In the genomic region with DNA sequence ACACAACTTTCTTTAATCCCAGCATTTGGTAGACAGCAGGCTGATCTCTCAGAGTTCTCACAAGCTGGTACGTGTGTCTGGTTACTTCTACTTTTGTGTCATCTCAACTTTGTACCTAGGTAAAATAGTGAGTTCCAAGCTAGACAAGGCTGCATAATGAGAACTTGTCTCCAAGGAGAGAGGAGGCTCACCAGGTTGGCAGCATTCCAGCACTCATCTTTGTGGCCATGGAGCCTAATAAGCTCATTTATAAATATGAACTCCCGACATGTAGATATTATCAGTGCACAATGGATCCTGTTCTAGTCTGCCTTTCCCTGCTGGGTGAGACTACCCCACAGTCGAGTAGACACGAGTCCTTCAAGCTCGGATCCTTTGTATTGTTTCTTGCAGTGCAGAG, we compare ENCODE assay signal across 8 mouse cellular contexts. TPM values are rescaled to one million over a fixed set of nuclear protein-coding genes. Genes with fewer than 3 reads are reported as not detected.
DNase-seq lines count a peak whose midpoint lies in the region; ATAC-seq and TF ChIP-seq lines count a peak whose summit lies in the region.

No protein-coding gene starts in this region.

- peaks cover 78% of the 10 kb centered on the region for H3K36me3 ChIP-seq in heart, embryonic 10.5 days
- peaks cover 8% of the 10 kb centered on the region for H3K36me3 ChIP-seq in heart, adult 2 months (ENCODE audit: control insufficient read depth, insufficient read depth, low read length)
- H3K36me3 ChIP-seq in E14TG2a.4 (ENCODE audit: insufficient read depth, low read length) = peaks cover 84% of the 10 kb centered on the region
- peaks cover 21% of the 10 kb centered on the region for H3K36me3 ChIP-seq in forebrain, embryonic 16.5 days (ENCODE audit: control insufficient read depth, insufficient read depth)
- peaks cover 80% of the 10 kb centered on the region for H3K36me3 ChIP-seq in liver, embryonic 15.5 days (replicated peaks)

- H3K79me2 ChIP-seq in heart, adult 2 months (replicated peaks; ENCODE audit: control insufficient read depth, insufficient read depth, low read length) = peaks cover 5% of the 10 kb centered on the region

- DNase-seq in heart, embryonic 10.5 days (ENCODE audit: low spot score) = no peak
- DNase-seq in heart, adult 2 months = no peak
- no peak for DNase-seq in thymus, adult 18-20 months
- no peak for DNase-seq in layer of hippocampus, postnatal 25 days (ENCODE audit: extremely low spot score in 1 of 2, low spot score in 1 of 2)
- DNase-seq in cerebellum, adult 2 months = no peak

- intact Hi-C loops in heart, adult 2 months (cut with DNase I) = loop anchor here (2.0 to 10.0 kb wide), 2 partner anchors 17 to 235 kb away; partner anchors contain the start of gene Trim11

- TF ChIP-seq POLR2A in heart, adult 2 months (IDR thresholded peaks at IDR 0.05; ENCODE audit: insufficient read depth, low read depth, low read length) = no peak
- no peak for TF ChIP-seq POLR2A in cerebellum, adult 2 months (IDR thresholded peaks at IDR 0.05; ENCODE audit: borderline replicate concordance, insufficient read depth, low read length)

- H3K4me3 ChIP-seq in heart, embryonic 10.5 days = peak overlapping the region; percentile 90
- H3K4me3 ChIP-seq in heart, adult 2 months = no peak overlapping the region
- peak overlapping the region; percentile 94 for H3K4me3 ChIP-seq in E14TG2a.4 (replicated peaks; ENCODE audit: low read length)
- H3K4me3 ChIP-seq in forebrain, embryonic 16.5 days (replicated peaks; ENCODE audit: low read length) = no peak overlapping the region
- peak overlapping the region; percentile 97 for H3K4me3 ChIP-seq in liver, embryonic 15.5 days (replicated peaks)
- H3K4me3 ChIP-seq in cerebellum, adult 2 months (replicated peaks; ENCODE audit: insufficient read depth, low read depth, low read length) = no peak overlapping the region

- no peaks in the 10 kb centered on the region for H3K27me3 ChIP-seq in heart, embryonic 10.5 days (ENCODE audit: insufficient read depth, poor library complexity, severe bottlenecking)
- H3K27me3 ChIP-seq in heart, adult 2 months (ENCODE audit: control insufficient read depth, insufficient read depth, low read length) = no peaks in the 10 kb centered on the region
- no peaks in the 10 kb centered on the region for H3K27me3 ChIP-seq in E14TG2a.4 (ENCODE audit: insufficient read depth, low read length)
- no peaks in the 10 kb centered on the region for H3K27me3 ChIP-seq in forebrain, embryonic 16.5 days (replicated peaks; ENCODE audit: control insufficient read depth, insufficient read depth, low read length)
- no peaks in the 10 kb centered on the region for H3K27me3 ChIP-seq in liver, embryonic 15.5 days
- no peaks in the 10 kb centered on the region for H3K27me3 ChIP-seq in cerebellum, adult 2 months (ENCODE audit: control insufficient read depth, insufficient read depth, low read length)

- no peak overlapping the region for H3K9ac ChIP-seq in heart, adult 2 months (ENCODE audit: low read depth, low read length)
- H3K9ac ChIP-seq in forebrain, embryonic 16.5 days (replicated peaks; ENCODE audit: low read depth, low read length) = no peak overlapping the region
- no peak overlapping the region for H3K9ac ChIP-seq in liver, embryonic 15.5 days

- ATAC-seq in forebrain, embryonic 16.5 days = no peak
- ATAC-seq in liver, embryonic 15.5 days (ENCODE audit: insufficient read depth) = no peak

- TF ChIP-seq CTCF in heart, adult 2 months (IDR thresholded peaks at IDR 0.05) = no peak
- no peak for TF ChIP-seq CTCF in E14TG2a.4 (conservative IDR thresholded peaks at IDR 0.05; ENCODE audit: low read length)
- no peak for TF ChIP-seq CTCF in cerebellum, adult 2 months (IDR thresholded peaks at IDR 0.05; ENCODE audit: borderline replicate concordance, insufficient read depth, low read depth, low read length)

- H3K4me1 ChIP-seq in heart, embryonic 10.5 days = peaks cover 19% of the 10 kb centered on the region
- peaks cover 8% of the 10 kb centered on the region for H3K4me1 ChIP-seq in heart, adult 2 months (ENCODE audit: control insufficient read depth, insufficient read depth, low read length)
- H3K4me1 ChIP-seq in E14TG2a.4 (replicated peaks; ENCODE audit: low read depth, low read length) = peaks cover 52% of the 10 kb centered on the region
- H3K4me1 ChIP-seq in forebrain, embryonic 16.5 days (replicated peaks; ENCODE audit: control insufficient read depth, insufficient read depth, low read length) = peaks cover 23% of the 10 kb centered on the region
- H3K4me1 ChIP-seq in liver, embryonic 15.5 days (replicated peaks) = peaks cover 51% of the 10 kb centered on the region
- peaks cover 5% of the 10 kb centered on the region; the same call in 1 of the 2 replicates for H3K4me1 ChIP-seq in cerebellum, adult 2 months (ENCODE audit: control insufficient read depth, insufficient read depth, low read length)

- H3K4me2 ChIP-seq in forebrain, embryonic 16.5 days (ENCODE audit: low read length) = no peak overlapping the region; the same call in 1 of the 2 replicates
- peak overlapping the region; percentile 94 for H3K4me2 ChIP-seq in liver, embryonic 15.5 days

- no peak overlapping the region for H3K27ac ChIP-seq in heart, embryonic 10.5 days
- no peak overlapping the region; the same call in 1 of the 2 replicates for H3K27ac ChIP-seq in heart, adult 2 months
- H3K27ac ChIP-seq in forebrain, embryonic 16.5 days (ENCODE audit: low read length) = peak overlapping the region; percentile 18; the same call in 1 of the 2 replicates
- peak overlapping the region; percentile 94; the same call in 1 of the 2 replicates for H3K27ac ChIP-seq in liver, embryonic 15.5 days (replicated peaks)
- no peak overlapping the region for H3K27ac ChIP-seq in cerebellum, adult 2 months (ENCODE audit: insufficient read depth, low read length)

- TF ChIP-seq EP300 in heart, adult 2 months (IDR thresholded peaks at IDR 0.05; ENCODE audit: insufficient read depth, low read depth, low read length) = no peak

- WGBS in heart, embryonic 10.5 days = 77% methylated on average over 5 of the region's 5 CpGs
- WGBS in heart, adult 2 months = 44% methylated on average over 5 of the region's 5 CpGs
- WGBS in forebrain, embryonic 16.5 days = 56% methylated on average over 5 of the region's 5 CpGs
- WGBS in liver, embryonic 15.5 days (ENCODE audit: insufficient replicate concordance) = 74% methylated on average over 5 of the region's 5 CpGs
- 19% methylated on average over 5 of the region's 5 CpGs for WGBS in cerebellum, adult 2 months

- no peaks in the 10 kb centered on the region for H3K9me3 ChIP-seq in heart, embryonic 10.5 days
- H3K9me3 ChIP-seq in E14TG2a.4 (ENCODE audit: low read length) = no peaks in the 10 kb centered on the region
- no peaks in the 10 kb centered on the region for H3K9me3 ChIP-seq in forebrain, embryonic 16.5 days (ENCODE audit: control insufficient read depth, low read length)
- H3K9me3 ChIP-seq in liver, embryonic 15.5 days (replicated peaks) = no peaks in the 10 kb centered on the region

RNA-seq across cellular contexts. Expression of gene 2310033P09Rik, which starts 1.5 kb away (rescaled TPM):
- 28.7 and 30.9 TPM in 2 replicates for polyA plus RNA-seq in heart, embryonic 10.5 days (2016; fragmentation: Nextera tagmentation; extraction: Ambion mirVana)
- total RNA-seq in heart, adult 2 months (2021) = 1 to 10 TPM; 8.4 to 9.4 TPM
- polyA plus RNA-seq in heart, adult 2 months (2012; rRNA removed) = 10.7 and 12.1 TPM in 2 replicates
- polyA plus RNA-seq in forebrain, embryonic 16.5 days (2015; fragmentation: Nextera tagmentation; extraction: Ambion mirVana) = 21.7 and 27.3 TPM in 2 replicates
- 15.4 and 15.9 TPM in 2 replicates for polyA plus RNA-seq in liver, embryonic 15.5 days (2015; fragmentation: Nextera tagmentation; extraction: Ambion mirVana)
- total RNA-seq in layer of hippocampus, postnatal 25 days (2021) = 10 to 100 TPM; 22.5 to 24.3 TPM
- 28.4 and 29.6 TPM in 2 replicates for polyA plus RNA-seq in cerebellum, adult 2 months (2012; rRNA removed)

RNA-seq across cellular contexts. Expression of gene Mrpl55, which starts 7.3 kb away (rescaled TPM):
- polyA plus RNA-seq in heart, embryonic 10.5 days (2016; fragmentation: Nextera tagmentation; extraction: Ambion mirVana) = 122 and 123 TPM in 2 replicates
- 100 to 1,000 TPM; 113 to 117 TPM for total RNA-seq in heart, adult 2 months (2021)
- 78.1 and 110 TPM in 2 replicates for polyA plus RNA-seq in heart, adult 2 months (2012; rRNA removed)
- polyA plus RNA-seq in forebrain, embryonic 16.5 days (2015; fragmentation: Nextera tagmentation; extraction: Ambion mirVana) = 87.6 and 95.9 TPM in 2 replicates
- polyA plus RNA-seq in liver, embryonic 15.5 days (2015; fragmentation: Nextera tagmentation; extraction: Ambion mirVana) = 50.5 and 51.0 TPM in 2 replicates
- 10 to 100 TPM; 35.7 to 40.0 TPM for total RNA-seq in layer of hippocampus, postnatal 25 days (2021)
- 53.9 and 57.3 TPM in 2 replicates for polyA plus RNA-seq in cerebellum, adult 2 months (2012; rRNA removed)

RNA-seq across cellular contexts. Expression of gene Guk1, which starts 17.6 kb away (rescaled TPM):
- 127 and 152 TPM in 2 replicates for polyA plus RNA-seq in heart, embryonic 10.5 days (2016; fragmentation: Nextera tagmentation; extraction: Ambion mirVana)
- 100 to 1,000 TPM in 1 of 2 experiments, 10 to 100 TPM in 1; 97.5 to 113 TPM for total RNA-seq in heart, adult 2 months (2021)
- polyA plus RNA-seq in heart, adult 2 months (2012; rRNA removed) = 120 and 127 TPM in 2 replicates
- 181 and 201 TPM in 2 replicates for polyA plus RNA-seq in forebrain, embryonic 16.5 days (2015; fragmentation: Nextera tagmentation; extraction: Ambion mirVana)
- 54.2 and 60.8 TPM in 2 replicates for polyA plus RNA-seq in liver, embryonic 15.5 days (2015; fragmentation: Nextera tagmentation; extraction: Ambion mirVana)
- 100 to 1,000 TPM; 138 to 146 TPM for total RNA-seq in layer of hippocampus, postnatal 25 days (2021)
- polyA plus RNA-seq in cerebellum, adult 2 months (2012; rRNA removed) = 207 and 235 TPM in 2 replicates

RNA-seq across cellular contexts. Expression of gene Arf1, which starts 18.5 kb away (rescaled TPM):
- polyA plus RNA-seq in heart, embryonic 10.5 days (2016; fragmentation: Nextera tagmentation; extraction: Ambion mirVana) = 702 and 707 TPM in 2 replicates
- total RNA-seq in heart, adult 2 months (2021) = 100 to 1,000 TPM; 245 to 274 TPM
- 345 and 383 TPM in 2 replicates for polyA plus RNA-seq in heart, adult 2 months (2012; rRNA removed)
- 645 and 666 TPM in 2 replicates for polyA plus RNA-seq in forebrain, embryonic 16.5 days (2015; fragmentation: Nextera tagmentation; extraction: Ambion mirVana)
- 255 and 269 TPM in 2 replicates for polyA plus RNA-seq in liver, embryonic 15.5 days (2015; fragmentation: Nextera tagmentation; extraction: Ambion mirVana)
- total RNA-seq in layer of hippocampus, postnatal 25 days (2021) = 100 to 1,000 TPM; 521 to 565 TPM
- polyA plus RNA-seq in cerebellum, adult 2 months (2012; rRNA removed) = 514 and 515 TPM in 2 replicates

RNA-seq across cellular contexts. Expression of gene Gjc2, which starts 26.6 kb away (rescaled TPM):
- polyA plus RNA-seq in heart, embryonic 10.5 days (2016; fragmentation: Nextera tagmentation; extraction: Ambion mirVana) = not detected in 2 replicates
- total RNA-seq in heart, adult 2 months (2021) = under 1 TPM; 0.45 to 0.57 TPM
- polyA plus RNA-seq in heart, adult 2 months (2012; rRNA removed) = 0.72 and 0.73 TPM in 2 replicates
- 0.11 and 0.30 TPM in 2 replicates for polyA plus RNA-seq in forebrain, embryonic 16.5 days (2015; fragmentation: Nextera tagmentation; extraction: Ambion mirVana)
- polyA plus RNA-seq in liver, embryonic 15.5 days (2015; fragmentation: Nextera tagmentation; extraction: Ambion mirVana) = 0.10 and 0.17 TPM in 2 replicates
- 10 to 100 TPM; 20.7 to 23.4 TPM for total RNA-seq in layer of hippocampus, postnatal 25 days (2021)
- 47.5 and 57.1 TPM in 2 replicates for polyA plus RNA-seq in cerebellum, adult 2 months (2012; rRNA removed)

Comparison
In these comparisons a context has a peak if more than half of its experiments do, and no peak if none do; other contexts are left out.
1. H3K4me3 ChIP-seq: peak in heart, embryonic 10.5 days (single experiment), E14TG2a.4 (single experiment) and liver, embryonic 15.5 days (single experiment); none in heart, adult 2 months (single experiment), forebrain, embryonic 16.5 days (single experiment) and cerebellum, adult 2 months (single experiment).
2. H3K27ac ChIP-seq: peak in forebrain, embryonic 16.5 days (single experiment) and liver, embryonic 15.5 days (single experiment); none in heart, embryonic 10.5 days (single experiment), heart, adult 2 months (single experiment) and cerebellum, adult 2 months (single experiment).